Mouse (Mus musculus): Measurements from ENCODE around the gene Tph2. TPM values are rescaled to one million over a fixed set of nuclear protein-coding genes. Genes with fewer than 3 reads are reported as not detected.
A peak's percentile ranks its signal among the peaks of the same experiment; 100 is the strongest.
"Not testable (repeated sequence)": the region's sequence is repeated elsewhere in the genome, so short reads cannot be mapped to it uniquely, and the experiment has no call there.

Tph2 gene
- polyA plus RNA-seq, 1 experiment from 2014 or later = 0.11 TPM

- ATAC-seq (ENCODE audit: insufficient read depth, low FRiP score, low TSS enrichment) (no peak), DNase-seq (ENCODE audit: low spot score) (no peak)
- WGBS = 84% methylated on average over 7 of the region's 7 CpGs
- Histone ChIP-seq H3K4me3 (ENCODE audit: low read depth, low read length) (no peak overlapping the region), H3K9me3 (ENCODE audit: control insufficient read depth, low read length) (no peaks in the 10 kb centered on the region), H3K4me1 (ENCODE audit: control insufficient read depth, insufficient read depth, low read length) (no peaks in the 10 kb centered on the region), H3K36me3 (ENCODE audit: control insufficient read depth, insufficient read depth, low read length) (no peaks in the 10 kb centered on the region), H3K4me2 (ENCODE audit: low read depth) (no peak overlapping the region), H3K9ac (ENCODE audit: low read length) (no peak overlapping the region), H3K27ac (ENCODE audit: low read depth, low read length) (no peak overlapping the region), H3K27me3 (ENCODE audit: control insufficient read depth, insufficient read depth, low read length) (no peaks in the 10 kb centered on the region)
These were observed 6.4 kb upstream of the Tph2 start for GRCm38 (mm10) chr10:115191214-115191613.

- H3K4me3 ChIP-seq (ENCODE audit: low read depth, low read length) = no peak overlapping the region
These were observed 2.6 kb upstream of the Tph2 start for GRCm38 (mm10) chr10:115187390-115187789.

GRCm38 (mm10) chr10:115181034-115181433, 3.8 kb downstream of the Tph2 start:
- ATAC-seq (ENCODE audit: insufficient read depth, low FRiP score, low TSS enrichment) = 0 out of 2 replicates have a peak, but pooled peaks have one; percentile 39
- WGBS = 59% methylated on average over 3 of the region's 3 CpGs
- H3K9me3 ChIP-seq (ENCODE audit: control insufficient read depth, low read length) = no peaks in the 10 kb centered on the region
- H3K27ac ChIP-seq (ENCODE audit: low read depth, low read length) = no peak overlapping the region
- H3K4me2 ChIP-seq (ENCODE audit: low read depth) = no peak overlapping the region
- peak; percentile 25 for DNase-seq (ENCODE audit: low spot score)
- no peak overlapping the region for H3K4me3 ChIP-seq (ENCODE audit: low read depth, low read length)
- H3K4me1 ChIP-seq (ENCODE audit: control insufficient read depth, insufficient read depth, low read length) = no peaks in the 10 kb centered on the region
- no peaks in the 10 kb centered on the region for H3K27me3 ChIP-seq (ENCODE audit: control insufficient read depth, insufficient read depth, low read length)
- no peaks in the 10 kb centered on the region for H3K36me3 ChIP-seq (ENCODE audit: control insufficient read depth, insufficient read depth, low read length)
- H3K9ac ChIP-seq (ENCODE audit: low read length) = no peak overlapping the region

More at GRCm38 (mm10) chr10:115187390-115187789, 2.6 kb upstream of the Tph2 start:
- Histone ChIP-seq H3K27ac (ENCODE audit: low read depth, low read length) (no peak overlapping the region), H3K9ac (ENCODE audit: low read length) (no peak overlapping the region), H3K4me2 (ENCODE audit: low read depth) (no peak overlapping the region), H3K9me3 (ENCODE audit: control insufficient read depth, low read length) (no peaks in the 10 kb centered on the region), H3K4me1 (ENCODE audit: control insufficient read depth, insufficient read depth, low read length) (no peaks in the 10 kb centered on the region), H3K27me3 (ENCODE audit: control insufficient read depth, insufficient read depth, low read length) (no peaks in the 10 kb centered on the region), H3K36me3 (ENCODE audit: control insufficient read depth, insufficient read depth, low read length) (no peaks in the 10 kb centered on the region)
- ATAC-seq (ENCODE audit: insufficient read depth, low FRiP score, low TSS enrichment) (no peak), DNase-seq (ENCODE audit: low spot score) (no peak)
- WGBS = 94% methylated on average over 1 of the region's 1 CpGs

- not testable (repeated sequence) for H3K4me1 ChIP-seq (ENCODE audit: control insufficient read depth, insufficient read depth, low read length); H3K27me3 ChIP-seq (ENCODE audit: control insufficient read depth, insufficient read depth, low read length); ATAC-seq (ENCODE audit: insufficient read depth, low FRiP score, low TSS enrichment); H3K4me3 ChIP-seq (ENCODE audit: low read depth, low read length); H3K36me3 ChIP-seq (ENCODE audit: control insufficient read depth, insufficient read depth, low read length); H3K4me2 ChIP-seq (ENCODE audit: low read depth); H3K9ac ChIP-seq (ENCODE audit: low read length); H3K27ac ChIP-seq (ENCODE audit: low read depth, low read length); DNase-seq (ENCODE audit: low spot score); H3K9me3 ChIP-seq (ENCODE audit: control insufficient read depth, low read length)
- whole genome bisulfite sequencing = 71% methylated on average over 6 of the region's 6 CpGs
These were observed 6.8 kb downstream of the Tph2 start for GRCm38 (mm10) chr10:115178019-115178418.

GRCm38 (mm10) chr10:115175591-115175991, 9.2 kb downstream of the Tph2 start:
- no peaks in the 10 kb centered on the region for H3K9me3 ChIP-seq (ENCODE audit: control insufficient read depth, low read length)
- H3K9ac ChIP-seq (ENCODE audit: low read length) = no peak overlapping the region
- H3K4me2 ChIP-seq (ENCODE audit: low read depth) = no peak overlapping the region
- H3K36me3 ChIP-seq (ENCODE audit: control insufficient read depth, insufficient read depth, low read length) = no peaks in the 10 kb centered on the region
- WGBS = 53% methylated on average over 12 of the region's 12 CpGs
- H3K4me3 ChIP-seq (ENCODE audit: low read depth, low read length) = no peak overlapping the region
- no peaks in the 10 kb centered on the region for H3K27me3 ChIP-seq (ENCODE audit: control insufficient read depth, insufficient read depth, low read length)
- ATAC-seq (ENCODE audit: insufficient read depth, low FRiP score, low TSS enrichment) (no peak), DNase-seq (ENCODE audit: low spot score) (no peak)
- no peak overlapping the region for H3K27ac ChIP-seq (ENCODE audit: low read depth, low read length)
- no peaks in the 10 kb centered on the region for H3K4me1 ChIP-seq (ENCODE audit: control insufficient read depth, insufficient read depth, low read length)

- no peak overlapping the region for H3K27ac ChIP-seq (ENCODE audit: low read depth, low read length)
- no peak overlapping the region for H3K4me2 ChIP-seq (ENCODE audit: low read depth)
- no peaks in the 10 kb centered on the region for H3K9me3 ChIP-seq (ENCODE audit: control insufficient read depth, low read length)
- no peaks in the 10 kb centered on the region for H3K36me3 ChIP-seq (ENCODE audit: control insufficient read depth, insufficient read depth, low read length)
- ATAC-seq (ENCODE audit: insufficient read depth, low FRiP score, low TSS enrichment) (no peak), DNase-seq (ENCODE audit: low spot score) (no peak)
- no peak overlapping the region for H3K9ac ChIP-seq (ENCODE audit: low read length)
- 81% methylated on average over 10 of the region's 10 CpGs for WGBS
- no peaks in the 10 kb centered on the region for H3K27me3 ChIP-seq (ENCODE audit: control insufficient read depth, insufficient read depth, low read length)
- no peaks in the 10 kb centered on the region for H3K4me1 ChIP-seq (ENCODE audit: control insufficient read depth, insufficient read depth, low read length)
- no peak overlapping the region for H3K4me3 ChIP-seq (ENCODE audit: low read depth, low read length)
These were observed 11.5 kb downstream of the Tph2 start for GRCm38 (mm10) chr10:115173336-115173735.

- Histone ChIP-seq H3K4me3 (ENCODE audit: low read depth, low read length) (no peak overlapping the region), H3K9ac (ENCODE audit: low read length) (no peak overlapping the region), H3K4me1 (ENCODE audit: control insufficient read depth, insufficient read depth, low read length) (no peaks in the 10 kb centered on the region), H3K27ac (ENCODE audit: low read depth, low read length) (no peak overlapping the region), H3K36me3 (ENCODE audit: control insufficient read depth, insufficient read depth, low read length) (no peaks in the 10 kb centered on the region), H3K9me3 (ENCODE audit: control insufficient read depth, low read length) (no peaks in the 10 kb centered on the region), H3K4me2 (ENCODE audit: low read depth) (no peak overlapping the region), H3K27me3 (ENCODE audit: control insufficient read depth, insufficient read depth, low read length) (no peaks in the 10 kb centered on the region)
- DNase-seq (ENCODE audit: low spot score) (no peak), ATAC-seq (ENCODE audit: insufficient read depth, low FRiP score, low TSS enrichment) (no peak)
- WGBS = 76% methylated on average over 8 of the region's 8 CpGs
These were observed 13.4 kb downstream of the Tph2 start for GRCm38 (mm10) chr10:115171351-115171818.

- ATAC-seq (ENCODE audit: insufficient read depth, low FRiP score, low TSS enrichment) (no peak), DNase-seq (ENCODE audit: low spot score) (no peak)
- Histone ChIP-seq H3K9ac (ENCODE audit: low read length) (no peak overlapping the region), H3K27me3 (ENCODE audit: control insufficient read depth, insufficient read depth, low read length) (no peaks in the 10 kb centered on the region), H3K9me3 (ENCODE audit: control insufficient read depth, low read length) (no peaks in the 10 kb centered on the region), H3K36me3 (ENCODE audit: control insufficient read depth, insufficient read depth, low read length) (no peaks in the 10 kb centered on the region), H3K27ac (ENCODE audit: low read depth, low read length) (no peak overlapping the region), H3K4me3 (ENCODE audit: low read depth, low read length) (no peak overlapping the region), H3K4me1 (ENCODE audit: control insufficient read depth, insufficient read depth, low read length) (no peaks in the 10 kb centered on the region), H3K4me2 (ENCODE audit: low read depth) (no peak overlapping the region)
- WGBS = 88% methylated on average over 7 of the region's 7 CpGs
These were observed 14.1 kb downstream of the Tph2 start for GRCm38 (mm10) chr10:115170496-115171350.

- H3K9ac ChIP-seq (ENCODE audit: low read length) = no peak overlapping the region
- WGBS = 14% methylated on average over 9 of the region's 9 CpGs
- no peaks in the 10 kb centered on the region for H3K4me1 ChIP-seq (ENCODE audit: control insufficient read depth, insufficient read depth, low read length)
- no peaks in the 10 kb centered on the region for H3K27me3 ChIP-seq (ENCODE audit: control insufficient read depth, insufficient read depth, low read length)
- no peaks in the 10 kb centered on the region for H3K9me3 ChIP-seq (ENCODE audit: control insufficient read depth, low read length)
- no peaks in the 10 kb centered on the region for H3K36me3 ChIP-seq (ENCODE audit: control insufficient read depth, insufficient read depth, low read length)
- DNase-seq (ENCODE audit: low spot score) = peak; percentile 15
- no peak overlapping the region for H3K4me3 ChIP-seq (ENCODE audit: low read depth, low read length)
- no peak overlapping the region for H3K4me2 ChIP-seq (ENCODE audit: low read depth)
- no peak overlapping the region for H3K27ac ChIP-seq (ENCODE audit: low read depth, low read length)
- ATAC-seq (ENCODE audit: insufficient read depth, low FRiP score, low TSS enrichment) = peak; percentile 15; the same call in 1 of the 2 replicates
These were observed 15.4 kb downstream of the Tph2 start for GRCm38 (mm10) chr10:115169410-115169809.
